Mouse (Mus musculus): ENCODE data around the gene Ppp2r5a.

- TF ChIP-seq CTCF (IDR thresholded peaks at IDR 0.05; ENCODE audit: low read depth) (no peak), EP300 (IDR thresholded peaks at IDR 0.05; ENCODE audit: low read depth) (no peak)
Observed at GRCm38 (mm10) chr1:191369140-191369539, 33.9 kb downstream of the Ppp2r5a start.
